33 mouse cellular contexts compared by ENCODE assay signal in the genomic region with DNA sequence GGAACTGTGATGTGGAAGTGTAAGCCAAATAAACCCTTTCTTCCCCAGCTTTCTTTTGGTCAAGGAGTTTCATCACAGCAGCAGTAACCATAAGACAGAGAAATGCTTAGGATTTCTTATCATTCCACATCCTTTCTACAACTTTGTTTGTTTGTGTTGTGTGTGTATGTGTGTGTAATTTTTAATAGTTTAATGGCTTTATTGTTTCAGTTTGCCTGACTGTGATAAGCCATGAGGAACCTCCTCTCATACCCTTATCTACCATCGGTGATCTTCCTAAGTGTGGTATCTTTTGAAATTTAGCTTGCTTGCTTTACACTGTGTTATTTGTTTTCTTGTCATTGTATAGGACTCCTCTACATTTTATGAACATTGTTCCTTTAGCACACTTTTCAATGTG.
"Had no signal": no experiment of that assay in that cellular context is flagged by ENCODE, and none has a peak within 500 bp of the region (broad histone marks: within the 10 kb centered on the region; RNA-seq: fewer than 3 reads in every experiment).

No protein-coding gene starts in this region.

- H3K27me3 ChIP-seq: limb, embryonic 12.5 days; limb, embryonic 13.5 days; limb, embryonic 15.5 days; liver, embryonic 12.5 days; liver, embryonic 13.5 days; liver, embryonic 15.5 days; lung, embryonic 15.5 days; megakaryocyte, embryonic 14.5 days; midbrain, embryonic 12.5 days; midbrain, embryonic 13.5 days; midbrain, embryonic 15.5 days; neural tube, embryonic 12.5 days had no signal

- H3K27ac ChIP-seq: left cerebral cortex, adult 2 months; limb, embryonic 10.5 days; limb, embryonic 12.5 days; limb, embryonic 13.5 days; limb, embryonic 15.5 days; liver, embryonic 12.5 days; liver, embryonic 13.5 days; liver, embryonic 14.5 days; liver, embryonic 15.5 days; lung, embryonic 15.5 days; macrophage; midbrain, embryonic 10.5 days; midbrain, embryonic 12.5 days; midbrain, embryonic 13.5 days; midbrain, embryonic 15.5 days; neural tube, embryonic 12.5 days had no signal

- H3K4me3 ChIP-seq: left cerebral cortex, adult 2 months; limb, embryonic 10.5 days; limb, embryonic 12.5 days; limb, embryonic 13.5 days; limb, embryonic 15.5 days; liver, embryonic 12.5 days; liver, embryonic 13.5 days; liver, embryonic 15.5 days; lung, embryonic 15.5 days; megakaryocyte, embryonic 14.5 days; midbrain, embryonic 10.5 days; midbrain, embryonic 12.5 days; midbrain, embryonic 13.5 days; midbrain, embryonic 15.5 days; myocyte; neural tube, embryonic 12.5 days had no signal

- H3K4me1 ChIP-seq: limb, embryonic 10.5 days; limb, embryonic 12.5 days; limb, embryonic 13.5 days; liver, embryonic 12.5 days; liver, embryonic 13.5 days; liver, embryonic 15.5 days; lung, embryonic 15.5 days; midbrain, embryonic 12.5 days; midbrain, embryonic 13.5 days; midbrain, embryonic 15.5 days; neural tube, embryonic 12.5 days had no signal

- H3K4me2 ChIP-seq: limb, embryonic 12.5 days; limb, embryonic 13.5 days; limb, embryonic 15.5 days; liver, embryonic 11.5 days; liver, embryonic 12.5 days; liver, embryonic 13.5 days; liver, embryonic 15.5 days; lung, embryonic 14.5 days; lung, embryonic 15.5 days; midbrain, embryonic 11.5 days; midbrain, embryonic 12.5 days; midbrain, embryonic 13.5 days; midbrain, embryonic 15.5 days; neural tube, embryonic 12.5 days had no signal

- ATAC-seq: liver, embryonic 12.5 days; liver, postnatal 0 days; lung, postnatal 0 days; midbrain, embryonic 13.5 days; midbrain, embryonic 15.5 days; midbrain, embryonic 16.5 days had no signal

- H3K36me3 ChIP-seq: limb, embryonic 10.5 days; limb, embryonic 12.5 days; limb, embryonic 13.5 days; limb, embryonic 15.5 days; liver, embryonic 12.5 days; liver, embryonic 13.5 days; liver, embryonic 15.5 days; lung, embryonic 15.5 days; midbrain, embryonic 10.5 days; midbrain, embryonic 12.5 days; midbrain, embryonic 13.5 days; midbrain, embryonic 15.5 days; neural tube, embryonic 12.5 days had no signal

- H3K9ac ChIP-seq: limb, embryonic 12.5 days; limb, embryonic 13.5 days; limb, embryonic 15.5 days; liver, embryonic 12.5 days; liver, embryonic 13.5 days; liver, embryonic 14.5 days; liver, embryonic 15.5 days; liver, postnatal 0 days; lung, embryonic 14.5 days; lung, embryonic 15.5 days; midbrain, embryonic 12.5 days; midbrain, embryonic 13.5 days; midbrain, embryonic 15.5 days; neural tube, embryonic 12.5 days had no signal

- DNase-seq: left cerebral cortex, postnatal 4 days; liver; liver, embryonic 13.5 days; liver, postnatal 0 days; lung, adult 18-20 months; lung, adult 2 months; lung, embryonic 14.5 days; lung, postnatal 10 days; lung, postnatal 14 days; lung, postnatal 36 days; lung, postnatal 4 days; midbrain, embryonic 14.5 days had no signal

- H3K9me3 ChIP-seq: limb, embryonic 10.5 days; limb, embryonic 12.5 days; limb, embryonic 13.5 days; limb, embryonic 15.5 days; liver, embryonic 12.5 days; liver, embryonic 13.5 days; liver, embryonic 15.5 days; lung, embryonic 15.5 days; megakaryocyte, embryonic 14.5 days; midbrain, embryonic 10.5 days; midbrain, embryonic 12.5 days; midbrain, embryonic 13.5 days; midbrain, embryonic 15.5 days; neural tube, embryonic 12.5 days had no signal
